8 mouse cellular contexts compared by ENCODE assay signal in the genomic region with DNA sequence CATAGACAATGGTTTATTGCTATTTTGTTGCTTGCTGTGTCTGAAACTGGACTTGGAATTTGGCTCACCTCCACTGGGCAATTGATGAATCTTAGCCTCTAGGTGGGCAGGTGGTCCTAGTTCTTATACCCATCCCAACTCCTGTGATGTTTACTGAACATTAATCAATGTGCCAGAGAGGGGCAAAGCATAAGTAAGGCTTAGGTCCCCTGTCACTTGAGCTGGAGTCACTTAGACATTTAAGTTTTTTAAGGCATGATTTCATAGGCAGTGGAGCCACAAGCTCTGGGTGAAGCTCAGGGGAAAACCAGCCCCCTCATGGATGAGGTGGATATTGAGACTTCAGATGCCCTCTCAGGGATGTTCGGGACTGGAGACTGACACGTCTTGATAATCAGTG. TPM values are rescaled to one million over a fixed set of nuclear protein-coding genes. Genes with fewer than 3 reads are reported as not detected.
DNase-seq lines count a peak whose midpoint lies in the region; ATAC-seq lines count a peak whose summit lies in the region.

Gene Nudt16l1, plus strand, starts transcription at position 301 of the 400 bp plus-strand sequence.

- H3K9me3 ChIP-seq in megakaryocyte, embryonic 14.5 days = no peaks in the 10 kb centered on the region

- peak within 1 kb of the TSS; percentile 99 for H3K4me3 ChIP-seq in megakaryocyte, embryonic 14.5 days (replicated peaks)

- no peak for DNase-seq in heart, adult 18-20 months
- DNase-seq in heart, adult 9 months (ENCODE audit: low spot score in 2 of 2) = no peak
- DNase-seq in adrenal gland, adult 2 months = no peak
- no peak for DNase-seq in gastrocnemius, postnatal 10 days
- no peak for DNase-seq in Muller cell, postnatal 12 days (ENCODE audit: inconsistent ontology term)

- no peak for ATAC-seq in inflammation-experienced regulatory T-cells, adult 6 months
- no peak for ATAC-seq in erythroid progenitor cell, adult 5-6 weeks (replicated peaks; ENCODE audit: low FRiP score, poor library complexity, severe bottlenecking)

- peaks cover 89% of the 10 kb centered on the region for H3K36me3 ChIP-seq in megakaryocyte, embryonic 14.5 days (replicated peaks; ENCODE audit: low read length)

- peaks cover 86% of the 10 kb centered on the region for H3K4me1 ChIP-seq in megakaryocyte, embryonic 14.5 days

- no peaks in the 10 kb centered on the region for H3K27me3 ChIP-seq in megakaryocyte, embryonic 14.5 days (replicated peaks)

RNA-seq across cellular contexts. Expression of gene Nudt16l1, which starts in this region (rescaled TPM):
- total RNA-seq in heart, adult 18-20 months (2021) = 10 to 100 TPM; 19.1 to 20.4 TPM
- 10 to 100 TPM; 50.6 to 67.6 TPM for total RNA-seq in adrenal gland, adult 2 months (2021)
- 125 and 130 TPM in 2 replicates for polyA plus RNA-seq in adrenal gland, adult 2 months (2012; rRNA removed)
- 10 to 100 TPM; 32.6 to 35.2 TPM for total RNA-seq in gastrocnemius, postnatal 10 days (2021)
- polyA plus RNA-seq in inflammation-experienced regulatory T-cells, adult 6 months (2017; shearing (Covaris generic)) = 10 to 100 TPM; 81.2 to 97.1 (median 91.3) TPM
- polyA plus RNA-seq in megakaryocyte, embryonic 14.5 days (2012; ENCODE audit: insufficient read depth, low replicate concordance) = 13.9 and 30.1 TPM in 2 replicates
- total RNA-seq in erythroid progenitor cell, adult 5-6 weeks (2015; ENCODE audit: low replicate concordance) = 4.2 and 9.4 TPM in 2 replicates
- 0.53 and 5.8 TPM in 2 replicates for total RNA-seq in erythroid progenitor cell, adult 5-6 weeks (2017; ENCODE audit: low replicate concordance)
